Comparison of ENCODE assay signal across 9 mouse cellular contexts in genomic region chr2:6469164-6469563, GRCm38 (mm10).
A peak's percentile ranks its signal among the peaks of the same experiment; 100 is the strongest.
DNase-seq lines count a peak whose midpoint lies in the region; ATAC-seq and TF ChIP-seq lines count a peak whose summit lies in the region.
"Had no signal": no experiment of that assay in that cellular context is flagged by ENCODE, and none has a peak within 500 bp of the region (broad histone marks: within the 10 kb centered on the region; RNA-seq: fewer than 3 reads in every experiment).

No protein-coding gene starts in this region.

- H3K9me3 ChIP-seq in liver, postnatal 0 days (ENCODE audit: low read length): no peaks in the 10 kb centered on the region
- H3K9me3 ChIP-seq: heart, embryonic 15.5 days had no signal

- 19% methylated on average over 9 of the region's 9 CpGs for WGBS in liver, postnatal 0 days (ENCODE audit: insufficient replicate concordance)

- H3K27me3 ChIP-seq in liver, postnatal 0 days (ENCODE audit: insufficient read depth, low read length): no peaks in the 10 kb centered on the region
- H3K27me3 ChIP-seq: heart, embryonic 15.5 days had no signal

- peak; percentile 61 for ATAC-seq in cerebellum, adult (ENCODE audit: insufficient number of reproducible peaks, low FRiP score, low TSS enrichment)
- peak; percentile 55; the same call in 1 of the 2 replicates for ATAC-seq in liver, postnatal 0 days

- no peak overlapping the region for H3K4me2 ChIP-seq in liver, postnatal 0 days (ENCODE audit: low read depth, low read length)
- H3K4me2 ChIP-seq: heart, embryonic 15.5 days had no signal

- DNase-seq in 416B (ENCODE audit: low read depth) (peak; percentile 87), ES-CJ7 (ENCODE audit: low read depth, low spot score) (peak; percentile 89)
- DNase-seq in frontal cortex, postnatal 25 days (ENCODE audit: low spot score in 2 of 2): peak; percentile 53 to 59
- peak; percentile 83 for DNase-seq in kidney, postnatal 14 days
- peak; percentile 83 for DNase-seq in liver, postnatal 0 days
- peak; percentile 83 for DNase-seq in retina, embryonic 14.5 days (ENCODE audit: low spot score)
- peak; percentile 74 for DNase-seq in thymus, postnatal 25 days

- no peak overlapping the region for H3K27ac ChIP-seq in liver, postnatal 0 days (ENCODE audit: low read depth)
- H3K27ac ChIP-seq: heart, embryonic 15.5 days had no signal

- H3K36me3 ChIP-seq in liver, postnatal 0 days (replicated peaks; ENCODE audit: insufficient read depth, low read length): no peaks in the 10 kb centered on the region
- H3K36me3 ChIP-seq: heart, embryonic 15.5 days had no signal

- TF ChIP-seq EP300 in liver, postnatal 0 days (IDR thresholded peaks at IDR 0.05; ENCODE audit: low read depth): no peak

- TF ChIP-seq CTCF in liver, postnatal 0 days (IDR thresholded peaks at IDR 0.05; ENCODE audit: low read depth): peak; percentile 96

- 0 out of 2 replicates have a peak, but pooled peaks cover 5% of the 10 kb centered on the region for H3K4me1 ChIP-seq in liver, postnatal 0 days (ENCODE audit: insufficient read depth)

- H3K9ac ChIP-seq in liver, postnatal 0 days (replicated peaks): no peak overlapping the region
- H3K9ac ChIP-seq: heart, embryonic 15.5 days had no signal

- H3K4me3 ChIP-seq in liver, postnatal 0 days (ENCODE audit: low read depth, low read length): no peak overlapping the region
- H3K4me3 ChIP-seq: heart, embryonic 15.5 days had no signal
